Mouse (Mus musculus): ENCODE results near the gene Elf3.
"Not testable (repeated sequence)": the region's sequence is repeated elsewhere in the genome, so short reads cannot be mapped to it uniquely, and the experiment has no call there.

The Elf3 gene

DNA sequence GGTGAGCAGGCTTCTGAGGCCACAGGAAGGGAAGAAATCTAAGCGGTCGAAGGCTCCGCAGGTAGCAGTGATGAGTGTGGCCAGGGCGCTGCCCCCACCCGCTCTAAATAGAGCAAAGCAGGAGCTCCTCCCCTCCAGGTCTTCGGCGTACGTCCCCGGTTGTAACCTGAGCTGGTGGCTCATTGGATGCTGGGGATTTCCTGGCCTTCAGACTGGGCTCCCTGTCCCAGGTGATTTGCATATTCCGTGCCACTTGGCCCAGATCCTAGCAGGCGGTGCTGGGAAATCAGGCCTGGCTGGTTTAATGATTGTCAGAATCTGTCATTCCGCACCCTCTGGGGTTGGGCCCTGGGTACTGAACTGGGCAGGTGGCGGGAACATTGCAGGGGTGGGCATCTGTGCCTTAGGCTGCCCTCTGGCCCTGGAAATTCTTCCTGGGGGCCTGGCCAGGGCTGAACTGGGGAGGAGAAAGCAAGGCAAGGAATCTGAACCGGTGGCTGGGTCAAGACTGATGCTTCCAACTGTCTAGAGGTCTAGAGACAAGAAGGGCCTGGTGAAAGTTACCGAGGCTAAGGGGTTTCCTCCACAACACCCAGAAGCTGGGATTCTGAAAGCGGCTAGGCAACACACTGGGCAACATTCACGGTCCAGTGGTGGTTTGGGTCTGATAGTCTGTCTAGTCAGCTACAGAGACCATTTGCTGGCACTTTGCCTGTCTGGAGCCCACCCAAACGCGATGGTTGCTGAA, at the start of gene Elf3:
Gene Elf3, minus strand, starts transcription at position 189 of the 748 bp plus-strand sequence.
- DNase-seq = peak; percentile 59 to 67

DNA sequence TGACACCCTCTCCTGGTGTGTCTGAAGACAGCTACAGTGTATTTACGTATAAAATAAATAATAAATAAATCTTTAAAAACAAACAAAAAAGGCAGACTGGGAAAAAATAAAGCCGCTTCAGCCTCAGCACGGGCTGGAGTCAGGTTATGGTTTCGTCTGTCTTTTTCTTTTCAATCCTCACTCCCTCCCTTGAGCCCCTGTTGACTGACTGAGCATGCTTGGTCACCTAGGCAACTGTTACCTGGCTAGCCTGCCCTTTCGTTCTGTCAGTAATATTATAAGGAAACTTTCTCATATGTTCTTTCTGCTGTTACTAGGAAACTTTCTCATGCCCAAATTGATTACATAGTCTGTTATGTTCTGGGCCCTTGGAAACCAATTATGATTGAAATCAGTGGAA, 32.5 kb upstream of the Elf3 start:
- no peak for DNase-seq

DNA sequence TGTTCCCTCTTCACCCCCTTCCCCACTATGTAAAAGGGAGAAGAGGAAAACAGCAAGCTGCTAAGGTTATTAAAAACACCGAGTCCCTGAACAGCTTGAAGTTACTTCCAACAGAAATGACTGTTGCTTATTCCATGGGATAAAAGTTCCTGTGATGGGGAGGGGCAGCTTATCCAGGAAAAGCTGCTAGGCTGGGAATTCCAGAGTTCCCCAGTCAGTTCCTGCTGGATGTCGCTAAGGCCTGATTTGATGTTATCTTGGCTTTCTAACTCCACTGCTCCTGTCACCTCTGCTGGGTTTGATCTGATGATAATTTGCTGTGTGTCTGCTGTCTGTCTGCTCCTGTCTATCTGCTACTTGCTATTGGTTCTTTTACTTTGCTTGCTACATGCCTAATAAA, 27.9 kb upstream of the Elf3 start:
- DNase-seq = no peak

GRCm38 (mm10) chr1:135283826-135284291, 25.5 kb upstream of the Elf3 start, which contains the start of gene Rnpep:
Gene Rnpep, minus strand, starts transcription at chr1:135284084.
- DNase-seq = peak; percentile 79 to 81

- no peak for DNase-seq
Observed at GRCm38 (mm10) chr1:135283287-135283825, 25.0 kb upstream of the Elf3 start.

DNA sequence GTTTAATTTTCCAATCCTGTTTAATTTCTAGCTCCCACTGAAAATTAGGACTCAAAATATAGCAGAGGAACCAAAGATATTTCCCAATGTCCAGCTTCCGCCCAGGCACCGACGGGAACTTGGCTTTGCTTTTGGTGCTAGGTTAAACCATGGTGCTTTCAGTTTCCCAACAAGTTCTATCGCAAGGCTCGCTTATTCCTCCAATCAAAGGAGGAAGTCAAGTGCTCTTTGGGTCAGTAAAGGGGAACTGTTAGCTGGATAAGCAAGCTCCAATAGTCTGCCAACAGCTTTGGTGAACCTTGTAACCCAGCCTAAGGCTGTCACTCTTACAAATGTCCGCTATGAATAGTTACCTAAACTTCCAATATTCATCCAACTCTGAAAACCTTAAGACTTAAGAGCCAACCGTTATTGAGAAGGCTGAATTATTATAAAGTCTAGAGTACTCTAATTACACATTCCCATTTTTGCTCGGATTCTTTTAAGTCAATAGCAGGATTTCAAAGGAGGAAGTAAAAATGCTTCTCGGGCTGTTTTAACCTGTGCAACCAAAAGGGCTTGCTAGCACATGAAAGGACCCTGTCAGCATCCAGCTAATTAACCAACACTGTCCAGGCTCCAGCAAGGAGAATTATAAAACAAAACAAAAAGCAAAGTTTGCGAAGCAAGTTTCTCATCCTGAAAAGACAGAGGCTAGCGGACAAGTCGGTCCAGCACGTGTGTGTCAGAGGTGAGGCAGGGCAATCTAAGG, 24.3 kb upstream of the Elf3 start:
- no peak for DNase-seq

DNA sequence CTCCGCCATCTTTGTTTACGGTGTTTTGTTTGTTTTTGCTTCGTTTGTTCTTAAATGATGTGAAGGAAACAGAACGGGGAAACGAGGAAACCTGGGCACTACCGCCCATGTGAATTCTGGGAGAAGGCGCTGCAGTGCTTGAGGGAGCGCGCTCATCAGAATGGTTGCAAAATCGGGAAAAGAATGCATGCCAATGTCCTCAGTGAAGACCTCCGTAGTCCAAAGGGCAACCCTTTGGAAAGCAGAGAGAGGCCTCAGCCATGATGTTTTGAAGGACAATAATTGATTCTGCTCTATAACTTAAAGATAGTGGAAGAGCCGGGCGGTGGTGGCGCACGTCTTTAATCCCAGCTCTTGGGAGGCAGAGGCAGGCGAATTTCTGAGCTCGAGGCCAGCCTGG, 23.5 kb upstream of the Elf3 start:
- no peak for DNase-seq

DNA sequence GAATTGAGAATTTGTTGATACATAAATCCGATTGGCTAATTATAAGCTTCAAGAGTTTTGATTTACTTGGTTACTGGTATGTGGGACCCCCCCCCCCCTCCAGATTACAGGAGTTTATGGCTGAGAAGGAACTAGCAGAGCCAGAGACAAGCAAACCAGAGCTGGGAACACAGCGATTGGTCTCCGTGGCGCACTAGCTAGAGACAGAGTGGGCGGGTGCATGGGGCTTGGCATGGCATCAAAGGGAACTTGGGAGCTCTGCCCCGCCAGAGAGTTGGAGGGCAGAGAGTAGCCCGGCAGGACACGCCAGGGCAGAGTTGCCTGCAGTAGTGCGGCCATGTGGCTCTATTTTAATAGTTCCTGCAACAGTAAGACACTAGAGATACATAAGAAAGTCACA, 22.3 kb upstream of the Elf3 start:
- DNase-seq = peak; percentile 36 to 52

- peak; percentile 74 to 75 for DNase-seq
Observed at GRCm38 (mm10) chr1:135271371-135271770, 13.0 kb upstream of the Elf3 start.

GRCm38 (mm10) chr1:135267663-135268446, 9.5 kb upstream of the Elf3 start:
- no peak for DNase-seq

DNA sequence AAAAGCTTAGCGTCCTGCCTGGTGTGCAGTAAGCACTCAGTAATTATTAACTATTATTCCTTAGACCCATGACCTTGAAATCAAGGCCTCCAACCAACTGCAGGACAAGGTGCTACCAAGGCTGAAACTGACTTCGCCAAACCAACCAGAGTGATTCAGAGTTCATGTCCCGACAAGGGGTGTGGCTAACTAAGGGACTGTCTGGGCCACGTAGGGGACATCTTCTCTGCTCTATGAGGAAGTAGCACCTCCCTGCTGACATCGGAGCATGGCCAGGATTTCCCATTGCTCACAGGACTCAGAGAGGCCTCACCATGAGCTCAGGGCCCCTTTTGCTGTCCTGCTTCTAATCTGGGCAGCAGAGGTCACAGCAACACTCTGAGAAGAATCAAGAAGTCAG, 7.5 kb upstream of the Elf3 start:
- DNase-seq = no peak

- DNase-seq = no peak
Observed at GRCm38 (mm10) chr1:135263316-135263715, 4.9 kb upstream of the Elf3 start.

GRCm38 (mm10) chr1:135262329-135262728, 4.0 kb upstream of the Elf3 start:
- no peak for DNase-seq

GRCm38 (mm10) chr1:135260931-135261330, 2.6 kb upstream of the Elf3 start:
- DNase-seq = no peak

- DNase-seq = peak; percentile 79 to 86
Observed at GRCm38 (mm10) chr1:135259128-135259436, 714 bp upstream of the Elf3 start.

DNA sequence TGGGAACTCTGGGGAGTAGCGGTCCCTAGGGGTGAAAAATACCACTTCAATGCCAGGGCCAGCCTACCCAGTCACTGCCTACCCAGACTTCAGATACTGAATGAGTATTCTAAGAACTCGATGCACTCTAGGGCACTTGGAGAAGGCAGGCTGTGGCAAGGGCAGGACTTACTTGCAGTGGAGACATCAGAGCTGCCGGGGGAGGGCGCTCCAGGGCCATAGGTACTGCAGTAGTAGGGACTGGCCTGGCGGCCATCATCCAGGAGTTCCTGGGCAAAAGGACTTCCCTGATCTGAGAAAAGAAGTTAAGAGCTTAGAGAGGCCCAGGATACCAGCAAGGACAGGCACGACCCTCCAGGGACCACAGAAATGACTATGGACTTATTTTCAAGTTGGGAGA, 2.1 kb downstream of the Elf3 start:
- DNase-seq = peak; percentile 21

GRCm38 (mm10) chr1:135252854-135253253, 5.5 kb downstream of the Elf3 start:
- no peak for DNase-seq

- no peak for DNase-seq
Observed at GRCm38 (mm10) chr1:135251405-135251804, 7.0 kb downstream of the Elf3 start.

DNA sequence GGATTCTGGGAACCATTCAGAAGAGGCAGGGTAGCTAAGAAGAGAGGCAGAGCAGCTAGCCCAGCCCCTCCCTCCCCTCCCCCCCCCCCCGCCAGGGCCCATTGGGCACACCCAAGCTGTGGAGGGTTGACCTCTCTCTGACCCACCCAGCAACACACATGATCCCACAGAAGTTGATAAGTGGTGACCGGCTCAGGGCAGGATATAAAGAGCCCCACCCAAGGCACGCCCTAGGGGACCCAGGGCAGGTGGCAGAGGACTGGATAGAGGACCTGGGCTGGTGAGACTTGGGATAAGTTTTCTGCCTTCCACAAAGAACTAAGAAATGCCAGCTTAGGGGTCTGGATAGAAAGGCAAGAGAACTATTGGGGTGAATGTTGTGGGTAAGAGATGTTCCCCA, 7.7 kb downstream of the Elf3 start:
- no peak for DNase-seq

- DNase-seq = peak; percentile 64 to 66
Observed at GRCm38 (mm10) chr1:135248434-135248850, 9.9 kb downstream of the Elf3 start.

DNA sequence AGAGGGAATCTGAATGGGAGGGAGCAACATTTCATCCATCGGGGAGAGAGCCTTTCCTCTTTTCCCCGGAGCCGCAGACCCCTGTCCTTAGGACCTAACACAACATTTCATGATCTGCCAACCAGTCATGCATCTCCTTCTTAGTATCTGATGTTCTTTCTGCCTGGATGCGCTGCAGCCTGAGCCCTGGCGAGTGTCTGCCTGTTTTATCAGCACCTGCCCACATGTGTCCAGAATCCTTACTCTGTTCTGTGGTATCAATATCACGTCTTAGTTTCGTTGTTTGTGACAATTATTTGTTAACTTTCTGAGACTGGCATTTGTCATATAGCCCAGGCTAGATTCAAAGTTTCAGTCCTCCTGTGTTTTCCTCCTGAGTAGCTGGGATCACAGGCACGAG, 14.4 kb downstream of the Elf3 start:
- no peak for DNase-seq

- DNase-seq = not testable (repeated sequence)
Observed at GRCm38 (mm10) chr1:135240206-135240605, 18.2 kb downstream of the Elf3 start.
